Mouse (Mus musculus) heart, embryonic 11.5 days (tissue): ENCODE data around the gene Katnbl1. TPM values are rescaled to one million over a fixed set of nuclear protein-coding genes. Genes with fewer than 3 reads are reported as not detected.
A peak's percentile ranks its signal among the peaks of the same experiment; 100 is the strongest.

Source experiments
- ATAC-seq: fragments of 200-750 bp; cut with Nextera tagmentation; replicated peaks from 2 replicates; pipeline ENCODE4 v1.8.0; 2017; ENCODE audit warnings: moderate library complexity; ENCODE audit not compliant: insufficient number of reproducible peaks, low FRiP score, low TSS enrichment
- H3K27ac ChIP-seq: fragments of 300-500 bp; sonication (generic); 2 replicates; pipeline ENCODE4 v1.5.1; 2014; ENCODE audit warnings: mild to moderate bottlenecking, low read depth, low read length
- H3K27me3 ChIP-seq: fragments of 300-500 bp; sonication (generic); 2 replicates; pipeline ENCODE4 v1.6.1; 2014; ENCODE audit warnings: mild to moderate bottlenecking, low read length, mixed read lengths; ENCODE audit not compliant: control insufficient read depth, insufficient read depth
- H3K36me3 ChIP-seq: fragments of 300-500 bp; sonication (generic); 2 replicates; pipeline ENCODE4 v1.6.1; 2014; ENCODE audit warnings: mild to moderate bottlenecking, low read length, moderate library complexity, mixed read lengths; ENCODE audit not compliant: control insufficient read depth, insufficient read depth
- H3K4me1 ChIP-seq: fragments of 300-500 bp; sonication (generic); 2 replicates; pipeline ENCODE4 v1.6.1; 2014; ENCODE audit warnings: low read length; ENCODE audit not compliant: control insufficient read depth, insufficient read depth
- H3K4me2 ChIP-seq: fragments of 300-500 bp; sonication (generic); 2 replicates; pipeline ENCODE4 v1.6.1; 2014; ENCODE audit warnings: mild to moderate bottlenecking, moderate library complexity
- H3K4me3 ChIP-seq: fragments of 300-500 bp; sonication (generic); 2 replicates; pipeline ENCODE4 v1.5.1; 2014; ENCODE audit warnings: low read depth, low read length
- H3K9ac ChIP-seq: fragments of 300-500 bp; sonication (generic); 2 replicates; pipeline ENCODE4 v1.6.1; 2014; ENCODE audit warnings: mild to moderate bottlenecking, low read depth, low read length, moderate library complexity
- H3K9me3 ChIP-seq: fragments of 300-500 bp; sonication (generic); replicated peaks from 2 replicates; pipeline ENCODE4 v1.6.1; 2016; ENCODE audit warnings: low read length; ENCODE audit not compliant: control insufficient read depth
- WGBS: fragments of 180-500 bp; shearing (Covaris S2); extraction: QIAGEN DNeasy Blood & Tissue Kit; methylation state at CpG from one replicate; pipeline ENCODE4 v1.1.7; 2014; ENCODE audit not compliant: insufficient replicate concordance; 5-methylcytosine and 5-hydroxymethylcytosine counted together
- polyA plus RNA-seq: library from polyadenylated mRNA; unstranded; fragments of >200 nt; fragmentation: Nextera tagmentation; extraction: Ambion mirVana; gene quantifications from 2 replicates; pipeline ENCODE4 v1.2.1, GENCODE M21; 2014

Gene Katnbl1
- polyA plus RNA-seq, 1 experiment from 2014 or later = 30.8 TPM

GRCm38 (mm10) chr2:112360012-112360780 lies 18.8 kb upstream of the Katnbl1 start:
- no peak overlapping the region for H3K4me3 ChIP-seq
- no peak for ATAC-seq
- H3K4me2 ChIP-seq = no peak overlapping the region
- 89% methylated on average over 12 of the region's 12 CpGs for WGBS
- H3K27ac ChIP-seq = no peak overlapping the region
- no peak overlapping the region for H3K9ac ChIP-seq
- no peaks in the 10 kb centered on the region for H3K4me1 ChIP-seq
- H3K9me3 ChIP-seq = no peaks in the 10 kb centered on the region
- peaks cover 43% of the 10 kb centered on the region for H3K36me3 ChIP-seq
- no peaks in the 10 kb centered on the region for H3K27me3 ChIP-seq

- H3K36me3 ChIP-seq = peaks cover 42% of the 10 kb centered on the region
- H3K9ac ChIP-seq = no peak overlapping the region
- H3K4me3 ChIP-seq = no peak overlapping the region
- no peaks in the 10 kb centered on the region for H3K27me3 ChIP-seq
- no peaks in the 10 kb centered on the region for H3K4me1 ChIP-seq
- H3K27ac ChIP-seq = no peak overlapping the region
- 78% methylated on average over 2 of the region's 2 CpGs for WGBS
- H3K9me3 ChIP-seq = no peaks in the 10 kb centered on the region
- no peak for ATAC-seq
- no peak overlapping the region for H3K4me2 ChIP-seq
Measured at GRCm38 (mm10) chr2:112360781-112361169, 18.2 kb upstream of the Katnbl1 start.

DNA sequence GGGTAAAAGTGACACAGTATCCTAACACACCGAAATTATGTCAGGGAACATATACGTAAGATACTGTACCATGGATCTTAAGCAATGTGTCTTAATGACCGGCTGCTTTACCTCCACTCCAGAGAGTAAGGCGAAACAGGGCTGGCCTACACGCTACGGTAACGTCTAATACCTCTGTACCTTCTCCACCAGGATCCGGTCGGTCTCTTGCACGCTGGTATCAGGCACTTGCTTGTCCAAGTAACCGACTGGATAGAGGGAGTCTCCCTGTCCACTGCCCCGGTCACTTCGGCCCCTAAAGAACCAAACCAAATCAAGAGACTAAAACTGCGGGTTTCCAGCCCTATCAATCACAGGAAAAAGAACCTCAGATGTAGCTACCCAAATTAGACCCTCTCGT lies 11.8 kb upstream of the Katnbl1 start:
- H3K4me1 ChIP-seq = peaks cover 6% of the 10 kb centered on the region
- peak overlapping the region; percentile 88 for H3K9ac ChIP-seq
- 17% methylated on average over 15 of the region's 15 CpGs for WGBS
- ATAC-seq = no peak
- peak overlapping the region; percentile 96 for H3K4me3 ChIP-seq
- H3K9me3 ChIP-seq = no peaks in the 10 kb centered on the region
- peak overlapping the region; percentile 89 for H3K4me2 ChIP-seq
- peaks cover 13% of the 10 kb centered on the region for H3K36me3 ChIP-seq
- H3K27ac ChIP-seq = peak overlapping the region; percentile 87
- H3K27me3 ChIP-seq = no peaks in the 10 kb centered on the region

DNA sequence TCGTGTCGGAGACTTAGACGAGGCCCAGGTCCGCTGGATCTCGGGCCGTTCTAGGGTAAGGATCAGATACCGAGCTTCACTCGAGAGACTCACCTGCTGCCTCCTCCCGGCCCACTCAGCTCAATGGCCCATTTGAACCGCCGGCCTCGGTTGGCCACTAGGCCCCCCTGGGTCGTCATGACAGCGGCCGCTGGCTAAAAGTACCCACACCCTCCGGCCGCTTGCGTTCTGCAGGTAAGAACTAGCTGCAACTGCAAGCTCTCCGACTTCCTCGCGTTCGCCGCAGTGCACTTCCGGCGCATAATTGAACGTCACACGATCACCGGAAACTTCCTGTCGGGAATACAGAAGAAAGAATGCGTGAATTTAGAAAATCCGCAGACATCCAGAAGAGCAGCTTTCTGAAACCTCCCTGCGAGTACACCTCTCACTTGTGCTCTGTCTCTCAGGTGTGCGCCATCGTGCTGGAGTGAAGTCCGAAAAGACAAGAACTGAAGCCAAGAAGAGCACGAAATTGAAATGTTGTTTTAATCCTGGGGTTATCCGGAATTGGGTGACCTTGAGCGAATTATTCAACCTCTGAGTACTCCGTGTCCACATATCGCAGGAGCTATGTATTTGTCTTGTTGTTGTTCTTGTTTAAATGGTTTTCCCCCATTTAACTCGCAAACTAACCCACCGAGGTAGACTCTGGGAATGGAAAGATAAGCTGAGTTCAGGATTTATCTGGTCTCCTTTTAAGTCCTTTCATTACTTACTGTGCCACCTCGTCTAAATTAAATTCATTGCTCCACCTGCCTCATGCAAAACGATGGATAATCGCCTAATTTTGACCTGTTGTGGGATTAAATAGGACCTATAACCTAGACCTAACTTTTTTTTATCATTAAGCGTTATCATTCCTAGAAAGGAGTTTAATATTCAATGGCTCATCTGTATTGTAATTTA lies 11.0 kb upstream of the Katnbl1 start, which contains the start of gene Emc4:
Emc4 (minus strand) TSS at position 302 of the 948 bp plus-strand sequence.
- ATAC-seq = peak; percentile 70
- H3K9ac ChIP-seq = peak within 1 kb of the TSS; percentile 88
- peak within 1 kb of the TSS; percentile 87 for H3K27ac ChIP-seq
- H3K36me3 ChIP-seq = peaks cover 12% of the 10 kb centered on the region
- no peaks in the 10 kb centered on the region for H3K9me3 ChIP-seq
- H3K4me3 ChIP-seq = peak within 1 kb of the TSS; percentile 96
- WGBS = 1% methylated on average over 46 of the region's 46 CpGs
- H3K4me1 ChIP-seq = peaks cover 6% of the 10 kb centered on the region
- no peaks in the 10 kb centered on the region for H3K27me3 ChIP-seq
- H3K4me2 ChIP-seq = peak within 1 kb of the TSS; percentile 89

DNA sequence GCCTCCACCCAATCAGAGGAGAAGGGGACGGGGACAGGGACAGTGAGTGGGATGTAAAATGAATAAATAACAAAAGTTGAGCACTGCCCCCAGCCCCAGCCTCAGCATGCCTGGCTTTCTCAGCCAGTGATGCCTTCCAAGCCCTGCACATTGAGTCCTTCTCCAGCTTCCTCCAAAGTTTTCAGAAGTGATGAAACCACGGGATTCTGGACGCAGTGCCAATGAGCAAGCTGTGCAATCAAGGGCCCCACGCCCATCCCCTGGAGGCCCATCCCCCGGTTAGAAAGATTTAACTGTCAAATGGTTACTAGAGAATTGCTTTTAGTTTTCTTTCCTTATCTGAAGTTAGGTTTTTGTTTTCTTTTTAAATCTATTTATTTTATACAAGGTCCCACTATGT lies 9.1 kb upstream of the Katnbl1 start:
- peaks cover 6% of the 10 kb centered on the region for H3K4me1 ChIP-seq
- H3K9me3 ChIP-seq = no peaks in the 10 kb centered on the region
- H3K27ac ChIP-seq = no peak overlapping the region
- no peaks in the 10 kb centered on the region for H3K36me3 ChIP-seq
- H3K9ac ChIP-seq = no peak overlapping the region
- H3K4me3 ChIP-seq = no peak overlapping the region
- 72% methylated on average over 5 of the region's 5 CpGs for WGBS
- no peaks in the 10 kb centered on the region for H3K27me3 ChIP-seq
- ATAC-seq = no peak
- H3K4me2 ChIP-seq = no peak overlapping the region

DNA sequence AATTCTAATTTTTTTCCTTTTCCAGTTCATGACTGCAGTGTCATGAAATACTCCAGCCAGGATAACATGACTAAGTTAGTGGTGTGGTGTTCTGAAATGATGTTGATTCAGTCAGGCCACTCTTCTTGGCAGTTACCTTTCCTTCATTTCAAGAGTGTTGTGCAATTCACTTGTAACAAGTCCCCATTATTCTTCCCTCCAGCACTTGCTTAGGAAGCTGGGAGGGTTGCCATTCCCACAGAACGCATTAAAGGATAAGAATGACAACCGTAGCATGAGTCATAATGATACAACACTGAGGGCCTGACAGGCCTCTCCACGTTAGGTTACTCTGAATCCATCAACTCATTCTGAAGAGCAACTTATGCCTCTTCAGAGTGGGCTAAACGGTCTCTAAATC lies 5.9 kb upstream of the Katnbl1 start:
- ATAC-seq = no peak
- no peaks in the 10 kb centered on the region for H3K4me1 ChIP-seq
- no peak overlapping the region for H3K4me3 ChIP-seq
- H3K27ac ChIP-seq = no peak overlapping the region
- no peak overlapping the region for H3K9ac ChIP-seq
- H3K4me2 ChIP-seq = no peak overlapping the region
- no peaks in the 10 kb centered on the region for H3K27me3 ChIP-seq
- no peaks in the 10 kb centered on the region for H3K9me3 ChIP-seq
- H3K36me3 ChIP-seq = no peaks in the 10 kb centered on the region
- WGBS = 49% methylated on average over 4 of the region's 4 CpGs

- 40% methylated on average over 5 of the region's 5 CpGs for WGBS
- ATAC-seq = no peak
- H3K27ac ChIP-seq = no peak overlapping the region
Measured at GRCm38 (mm10) chr2:112374610-112375009, 4.4 kb upstream of the Katnbl1 start.

GRCm38 (mm10) chr2:112380131-112380530 lies 1.1 kb downstream of the Katnbl1 start:
- Histone ChIP-seq H3K36me3 (no peaks in the 10 kb centered on the region), H3K4me2 (peak overlapping the region; percentile 85), H3K27ac (no peak overlapping the region), H3K4me3 (peak overlapping the region; percentile 93), H3K27me3 (no peaks in the 10 kb centered on the region), H3K9ac (peak overlapping the region; percentile 98), H3K4me1 (peaks cover 10% of the 10 kb centered on the region), H3K9me3 (no peaks in the 10 kb centered on the region)
- ATAC-seq = no peak
- 55% methylated on average over 8 of the region's 8 CpGs for WGBS

More at GRCm38 (mm10) chr2:112374610-112375009, 4.4 kb upstream of the Katnbl1 start:
- no peak overlapping the region for H3K4me2 ChIP-seq
- no peak overlapping the region for H3K9ac ChIP-seq
- H3K36me3 ChIP-seq = no peaks in the 10 kb centered on the region
- no peak overlapping the region for H3K4me3 ChIP-seq
- no peaks in the 10 kb centered on the region for H3K4me1 ChIP-seq
- no peaks in the 10 kb centered on the region for H3K9me3 ChIP-seq
- no peaks in the 10 kb centered on the region for H3K27me3 ChIP-seq
